Mouse (Mus musculus) adrenal gland, adult (tissue): ENCODE results near the gene Rtn2.

Source experiments
- DNase-seq, 2 experiments: peaks; one replicate each; pipeline ENCODE4 v3.0.0; 2022 to 2023; ENCODE audit warnings: low spot score in 1 of 2; ENCODE audit not compliant: inconsistent age in 2 of 2

The Rtn2 gene

GRCm38 (mm10) chr7:19267051-19267450, 15.4 kb upstream of the Rtn2 start:
- no peak for DNase-seq

GRCm38 (mm10) chr7:19268993-19269681, 13.3 kb upstream of the Rtn2 start:
- peak; percentile 30 to 83 for DNase-seq

- peak; percentile 70 to 71 for DNase-seq
Observed at GRCm38 (mm10) chr7:19269721-19270441, 12.5 kb upstream of the Rtn2 start.

- peak in 1 of 2 experiments; percentile 69 for DNase-seq
Observed at GRCm38 (mm10) chr7:19270509-19271237, 11.8 kb upstream of the Rtn2 start.

- peak; percentile 89 to 97 for DNase-seq
Observed at GRCm38 (mm10) chr7:19271238-19272172, 10.9 kb upstream of the Rtn2 start, which contains the start of gene Vasp. Gene Vasp, minus strand, starts transcription at chr7:19271817.

GRCm38 (mm10) chr7:19272173-19272764, 10.2 kb upstream of the Rtn2 start:
- peak; percentile 83 to 95 for DNase-seq

- DNase-seq: no peak
Observed at GRCm38 (mm10) chr7:19276253-19276652, 6.2 kb upstream of the Rtn2 start.

GRCm38 (mm10) chr7:19279052-19279451, 3.4 kb upstream of the Rtn2 start:
- no peak for DNase-seq

- DNase-seq: peak in 1 of 2 experiments; percentile 27
Observed at GRCm38 (mm10) chr7:19279581-19280114, 2.8 kb upstream of the Rtn2 start, which contains the start of gene Ppm1n. Gene Ppm1n, minus strand, starts transcription at chr7:19280064.

GRCm38 (mm10) chr7:19281680-19282304, 632 bp upstream of the Rtn2 start:
- DNase-seq: peak in 1 of 2 experiments; percentile 69

GRCm38 (mm10) chr7:19282791-19283405, 474 bp downstream of the Rtn2 start:
- peak; percentile 65 to 87 for DNase-seq

- DNase-seq: no peak
Observed at GRCm38 (mm10) chr7:19283406-19283804, 981 bp downstream of the Rtn2 start.

- DNase-seq: peak in 1 of 2 experiments; percentile 79
Observed at GRCm38 (mm10) chr7:19284763-19285162, 2.3 kb downstream of the Rtn2 start.

GRCm38 (mm10) chr7:19290969-19291596, 8.7 kb downstream of the Rtn2 start:
- peak in 1 of 2 experiments; percentile 61 for DNase-seq

- peak; percentile 94 to 99 for DNase-seq
Observed at GRCm38 (mm10) chr7:19295503-19296185, 13.2 kb downstream of the Rtn2 start.

GRCm38 (mm10) chr7:19297034-19297433, 14.6 kb downstream of the Rtn2 start:
- no peak for DNase-seq

- DNase-seq: no peak
Observed at GRCm38 (mm10) chr7:19297794-19298193, 15.4 kb downstream of the Rtn2 start.

- peak in 1 of 2 experiments; percentile 81 for DNase-seq
Observed at GRCm38 (mm10) chr7:19299194-19299593, 16.8 kb downstream of the Rtn2 start.
